Mouse (Mus musculus): ENCODE measurements around the gene Rasgef1b. TPM values are rescaled to one million over a fixed set of nuclear protein-coding genes. Genes with fewer than 3 reads are reported as not detected.

The Rasgef1b gene
- polyA plus RNA-seq, 1 experiment from 2014 or later: 65.7 TPM

DNA sequence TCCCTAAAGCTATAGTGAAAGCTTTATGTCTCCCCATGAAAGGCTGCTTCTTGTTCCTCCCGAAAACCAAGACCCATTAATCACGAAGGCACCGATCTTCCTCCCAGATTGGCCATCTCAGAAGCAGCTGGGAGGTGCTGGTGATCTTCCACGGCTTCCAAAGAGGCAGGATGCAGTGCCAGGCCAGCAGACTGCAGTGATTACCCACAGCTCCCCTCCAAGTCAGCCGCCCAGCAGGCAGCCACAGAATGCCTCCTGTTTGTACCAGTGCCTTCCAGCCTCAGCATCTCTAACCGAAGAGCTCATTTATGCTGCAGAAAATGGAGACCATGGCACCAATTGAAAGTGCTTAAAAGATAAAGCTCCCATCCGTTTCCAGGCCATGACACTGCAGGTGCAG lies 131.2 kb downstream of the Rasgef1b start:
- Histone ChIP-seq H3K27ac (peak overlapping the region; percentile 44), H3K4me1 (peaks cover 24% of the 10 kb centered on the region), H3K27me3 (replicated peaks) (no peaks in the 10 kb centered on the region), H3K9me3 (no peaks in the 10 kb centered on the region), H3K36me3 (replicated peaks) (no peaks in the 10 kb centered on the region), H3K9ac (no peak overlapping the region), H3K4me3 (no peak overlapping the region), H3K4me2 (no peak overlapping the region)
- peak; percentile 47; the same call in 1 of the 2 replicates for ATAC-seq (replicated peaks)
- 42% methylated on average over 7 of the region's 7 CpGs for WGBS

DNA sequence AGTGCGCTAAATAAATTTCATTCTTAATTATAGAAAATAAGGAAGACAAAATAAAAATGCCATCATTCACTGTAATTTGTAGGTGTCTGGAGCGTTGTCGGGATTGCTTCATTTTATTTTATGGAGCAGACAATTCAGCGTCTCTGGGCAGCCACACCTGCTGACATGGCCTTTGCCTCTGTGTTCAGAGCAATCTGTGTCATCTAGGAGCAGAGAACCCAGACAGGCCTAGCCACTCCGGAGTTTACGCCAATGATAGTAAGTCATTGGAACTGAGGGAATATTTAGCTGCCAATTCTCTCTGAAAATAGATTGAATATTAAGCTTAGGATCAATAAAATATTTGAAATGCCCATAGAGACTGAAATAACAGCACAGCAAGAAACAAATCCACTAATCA lies 137.5 kb downstream of the Rasgef1b start:
- H3K9me3 ChIP-seq: no peaks in the 10 kb centered on the region
- no peak overlapping the region for H3K4me2 ChIP-seq
- 69% methylated on average over 6 of the region's 6 CpGs for WGBS
- peaks cover 5% of the 10 kb centered on the region; the same call in 1 of the 2 replicates for H3K4me1 ChIP-seq
- no peak for ATAC-seq (replicated peaks)
- H3K27ac ChIP-seq: no peak overlapping the region
- no peak overlapping the region for H3K9ac ChIP-seq
- no peaks in the 10 kb centered on the region for H3K27me3 ChIP-seq (replicated peaks)
- no peaks in the 10 kb centered on the region for H3K36me3 ChIP-seq (replicated peaks)
- H3K4me3 ChIP-seq: no peak overlapping the region

DNA sequence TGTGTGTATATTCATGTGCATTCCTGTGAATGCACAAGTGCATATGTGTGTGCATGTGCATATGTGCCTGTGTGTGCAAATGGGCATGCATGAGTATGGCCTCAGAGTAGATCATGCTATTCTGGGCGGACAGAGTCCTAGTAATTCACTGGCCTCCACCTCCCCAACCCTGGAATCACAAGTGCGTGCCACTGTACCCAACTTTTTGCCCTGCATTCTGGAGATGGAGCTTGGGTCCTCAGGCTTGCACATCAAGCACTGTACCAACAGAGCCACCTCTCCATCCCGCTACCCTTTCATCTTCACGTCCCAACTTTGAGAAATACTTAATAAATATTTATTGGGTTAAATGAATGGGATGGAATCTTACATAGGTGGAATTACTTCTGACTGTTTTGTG lies 138.3 kb downstream of the Rasgef1b start:
- WGBS: 73% methylated on average over 4 of the region's 4 CpGs
- H3K27ac ChIP-seq: no peak overlapping the region
- H3K9me3 ChIP-seq: no peaks in the 10 kb centered on the region
- ATAC-seq (replicated peaks): no peak
- no peaks in the 10 kb centered on the region for H3K27me3 ChIP-seq (replicated peaks)
- H3K4me2 ChIP-seq: no peak overlapping the region
- no peaks in the 10 kb centered on the region for H3K36me3 ChIP-seq (replicated peaks)
- no peak overlapping the region for H3K4me3 ChIP-seq
- H3K9ac ChIP-seq: no peak overlapping the region
- H3K4me1 ChIP-seq: peaks cover 5% of the 10 kb centered on the region; the same call in 1 of the 2 replicates

DNA sequence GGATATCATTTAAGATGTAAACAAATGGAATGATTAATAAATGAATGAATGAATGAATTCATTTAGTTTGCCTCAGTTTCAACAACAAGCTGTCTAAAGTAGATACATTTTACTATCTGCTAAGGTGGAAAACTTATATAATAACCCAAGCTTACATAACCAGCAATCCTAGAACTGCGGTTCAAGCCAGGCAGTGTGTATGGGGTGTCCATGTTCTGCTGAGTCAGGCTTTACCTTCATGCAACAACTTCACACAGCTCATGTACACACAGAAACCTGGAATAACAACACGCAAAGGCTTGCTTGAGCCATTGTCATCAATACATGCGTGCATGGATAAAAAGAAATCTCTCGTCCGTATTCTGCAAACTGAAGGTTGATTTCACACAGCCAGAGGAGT lies 140.9 kb downstream of the Rasgef1b start:
- H3K27ac ChIP-seq: no peak overlapping the region
- 73% methylated on average over 5 of the region's 5 CpGs for WGBS

DNA sequence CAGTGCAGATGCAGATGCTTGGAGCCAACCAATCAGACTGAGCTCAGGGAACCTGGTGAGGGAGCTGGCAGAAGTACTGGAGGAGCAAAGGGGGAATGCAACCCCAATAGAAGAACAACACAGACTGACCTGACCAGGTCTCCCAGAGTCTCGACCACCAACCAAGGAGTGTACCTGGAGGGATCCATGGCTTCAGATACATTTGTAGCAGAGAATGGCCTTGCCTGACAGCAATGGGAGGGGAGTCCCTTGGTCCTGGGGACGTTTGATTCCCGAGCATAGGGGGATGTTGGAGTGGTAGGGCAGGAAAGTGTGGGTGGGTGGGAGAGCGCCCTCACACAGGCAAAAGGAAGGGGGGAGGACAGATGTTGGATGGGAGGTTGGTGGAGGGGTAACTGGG lies 141.3 kb downstream of the Rasgef1b start:
- Histone ChIP-seq H3K4me1 (peaks cover 5% of the 10 kb centered on the region; the same call in 1 of the 2 replicates), H3K4me3 (no peak overlapping the region), H3K9me3 (no peaks in the 10 kb centered on the region), H3K27ac (no peak overlapping the region), H3K36me3 (replicated peaks) (no peaks in the 10 kb centered on the region), H3K9ac (no peak overlapping the region), H3K4me2 (no peak overlapping the region), H3K27me3 (replicated peaks) (no peaks in the 10 kb centered on the region)
- ATAC-seq (replicated peaks): no peak
- WGBS: 79% methylated on average over 4 of the region's 4 CpGs

More for the DNA sequence above, 140.9 kb downstream of the Rasgef1b start:
- H3K4me2 ChIP-seq: no peak overlapping the region
- ATAC-seq (replicated peaks): no peak
- H3K9me3 ChIP-seq: no peaks in the 10 kb centered on the region
- H3K9ac ChIP-seq: no peak overlapping the region
- H3K27me3 ChIP-seq (replicated peaks): no peaks in the 10 kb centered on the region
- H3K4me3 ChIP-seq: no peak overlapping the region
- no peaks in the 10 kb centered on the region for H3K36me3 ChIP-seq (replicated peaks)
- peaks cover 5% of the 10 kb centered on the region; the same call in 1 of the 2 replicates for H3K4me1 ChIP-seq

DNA sequence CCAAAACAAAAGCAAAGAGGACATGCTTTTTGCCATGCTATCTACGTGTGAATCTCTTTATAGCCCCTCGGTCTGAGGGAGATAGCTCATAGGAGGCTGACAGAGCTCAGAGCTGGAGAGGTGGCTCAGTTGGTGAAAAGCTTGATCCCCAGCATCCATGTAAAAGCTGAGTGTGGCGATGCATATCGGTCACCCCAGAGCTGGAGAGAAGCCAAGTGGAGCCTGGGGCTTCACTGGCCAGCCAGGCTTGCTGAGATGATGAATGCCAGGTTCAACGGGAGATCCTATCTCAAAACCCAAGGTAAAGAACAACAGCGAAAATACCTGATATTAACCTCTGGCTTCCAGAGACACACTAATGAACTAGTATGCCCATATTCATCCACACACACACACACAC lies 142.6 kb downstream of the Rasgef1b start:
- Histone ChIP-seq H3K27ac (no peak overlapping the region), H3K4me1 (peaks cover 5% of the 10 kb centered on the region; the same call in 1 of the 2 replicates), H3K4me2 (no peak overlapping the region), H3K9ac (no peak overlapping the region), H3K27me3 (replicated peaks) (no peaks in the 10 kb centered on the region), H3K36me3 (replicated peaks) (no peaks in the 10 kb centered on the region), H3K9me3 (no peaks in the 10 kb centered on the region), H3K4me3 (no peak overlapping the region)
- 83% methylated on average over 6 of the region's 6 CpGs for WGBS
- ATAC-seq (replicated peaks): no peak

DNA sequence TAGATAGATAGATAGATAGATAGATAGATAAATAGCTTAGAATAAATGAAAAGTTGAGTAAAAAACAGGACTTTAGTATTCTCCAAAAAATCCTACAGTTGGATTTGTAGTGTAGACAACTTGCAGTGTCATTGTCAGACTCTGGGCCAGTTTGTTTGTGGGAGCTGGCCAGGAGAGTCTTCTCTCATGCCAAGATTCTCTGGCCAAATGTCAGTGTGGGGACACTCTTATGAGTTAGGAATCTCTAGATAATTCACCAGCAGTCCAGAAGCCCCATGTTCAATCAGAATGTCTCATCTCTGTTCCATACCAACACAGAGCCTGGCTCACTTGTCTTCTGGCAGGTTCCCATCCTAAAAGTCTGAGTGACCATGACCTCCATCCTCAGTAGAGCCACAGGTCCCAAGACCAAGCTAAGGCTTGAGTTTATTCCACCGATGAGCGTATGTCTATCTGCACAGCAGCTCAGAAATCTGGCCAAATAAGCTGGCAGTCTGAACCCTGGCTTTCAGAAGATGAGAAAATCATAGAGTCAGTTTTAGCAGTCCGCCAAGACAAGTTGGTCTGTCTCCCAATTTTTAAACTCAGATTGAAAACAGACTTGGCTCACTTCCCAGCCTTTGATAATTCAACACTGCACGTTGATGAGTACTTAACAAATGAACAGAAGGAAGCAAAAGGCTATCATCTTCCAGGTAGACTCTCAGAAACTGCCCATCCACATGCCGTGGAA lies 143.5 kb downstream of the Rasgef1b start:
- H3K36me3 ChIP-seq (replicated peaks): no peaks in the 10 kb centered on the region
- H3K4me1 ChIP-seq: 0 out of 2 replicates have a peak, but pooled peaks cover 3% of the 10 kb centered on the region
- 0 out of 2 replicates have a peak, but pooled peaks cover 1% of the 10 kb centered on the region for H3K27me3 ChIP-seq (replicated peaks)
- WGBS: 72% methylated on average over 5 of the region's 5 CpGs
- H3K27ac ChIP-seq: no peak overlapping the region
- ATAC-seq (replicated peaks): no peak
- H3K9ac ChIP-seq: no peak overlapping the region
- no peak overlapping the region for H3K4me3 ChIP-seq
- H3K4me2 ChIP-seq: no peak overlapping the region
- H3K9me3 ChIP-seq: no peaks in the 10 kb centered on the region

DNA sequence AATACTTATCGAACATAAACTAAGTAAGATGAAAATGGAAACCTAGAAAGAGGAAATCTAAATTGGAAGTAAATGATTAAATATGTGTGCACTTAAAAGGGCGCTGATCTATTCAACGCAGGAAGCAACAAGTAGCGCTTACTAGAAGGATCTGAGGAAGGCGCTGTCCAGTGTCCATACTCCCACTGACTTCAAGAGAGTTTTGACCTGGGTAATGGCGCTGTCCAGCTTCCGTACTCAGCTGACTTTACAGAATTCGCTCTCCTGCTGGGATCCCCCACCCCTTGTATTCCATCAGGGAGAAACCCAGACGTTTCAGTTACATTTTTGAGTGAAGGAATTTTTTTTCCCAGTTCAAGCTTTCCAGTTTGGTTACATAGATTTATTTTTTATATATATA lies 144.6 kb downstream of the Rasgef1b start:
- Histone ChIP-seq H3K4me3 (no peak overlapping the region), H3K9me3 (no peaks in the 10 kb centered on the region), H3K9ac (no peak overlapping the region), H3K27ac (no peak overlapping the region), H3K36me3 (replicated peaks) (no peaks in the 10 kb centered on the region), H3K4me2 (no peak overlapping the region), H3K27me3 (replicated peaks) (0 out of 2 replicates have a peak, but pooled peaks cover 3% of the 10 kb centered on the region), H3K4me1 (0 out of 2 replicates have a peak, but pooled peaks cover 3% of the 10 kb centered on the region)
- ATAC-seq (replicated peaks): no peak
- WGBS: 86% methylated on average over 9 of the region's 9 CpGs

DNA sequence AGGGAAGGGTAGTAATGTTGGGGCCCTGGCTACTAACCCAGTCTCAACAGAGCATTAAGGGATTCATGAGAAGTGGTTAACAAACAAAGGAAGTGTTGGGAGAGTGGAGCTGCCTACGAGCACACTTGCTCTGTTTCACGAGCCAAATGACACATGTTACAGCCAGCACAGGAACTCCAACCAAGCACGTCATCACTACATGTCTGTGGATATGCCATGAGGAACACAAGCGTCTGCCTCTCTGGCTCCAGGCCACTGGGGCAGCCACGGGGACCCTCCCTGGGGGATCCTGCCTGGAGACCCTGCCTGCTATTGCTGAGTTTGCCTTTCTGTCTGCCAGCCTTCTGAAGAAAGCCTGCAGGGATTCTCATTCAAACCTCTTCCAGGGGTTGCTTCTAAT lies 146.8 kb downstream of the Rasgef1b start:
- Histone ChIP-seq H3K4me1 (no peaks in the 10 kb centered on the region), H3K4me3 (no peak overlapping the region), H3K9ac (no peak overlapping the region), H3K9me3 (no peaks in the 10 kb centered on the region), H3K27ac (no peak overlapping the region), H3K27me3 (replicated peaks) (0 out of 2 replicates have a peak, but pooled peaks cover 3% of the 10 kb centered on the region), H3K4me2 (no peak overlapping the region), H3K36me3 (replicated peaks) (no peaks in the 10 kb centered on the region)
- 28% methylated on average over 5 of the region's 5 CpGs for WGBS
- no peak for ATAC-seq (replicated peaks)

DNA sequence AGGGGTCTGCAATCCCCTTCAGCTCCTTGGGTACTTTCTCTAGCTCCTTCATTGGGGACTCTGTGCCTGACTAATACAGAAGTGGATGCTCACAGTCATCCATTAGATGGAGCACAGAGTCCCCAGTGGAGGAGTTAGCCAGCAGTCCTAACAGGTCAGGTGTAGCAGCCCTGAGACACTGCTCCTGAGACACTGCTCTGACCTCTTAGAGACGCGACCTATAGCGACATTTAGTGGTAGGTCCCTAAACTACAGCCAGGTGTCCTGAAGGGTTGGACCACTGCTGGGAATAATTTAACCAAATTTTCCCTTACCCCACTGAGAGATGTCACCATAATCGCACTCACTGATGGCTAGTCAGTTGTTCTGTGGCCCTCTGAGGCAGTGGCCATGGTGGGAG lies 150.2 kb downstream of the Rasgef1b start:
- H3K4me2 ChIP-seq: no peak overlapping the region
- no peak overlapping the region for H3K9ac ChIP-seq
- no peaks in the 10 kb centered on the region for H3K4me1 ChIP-seq
- WGBS: 5% methylated on average over 4 of the region's 4 CpGs
- peak; percentile 67 for ATAC-seq (replicated peaks)
- H3K4me3 ChIP-seq: no peak overlapping the region
- H3K36me3 ChIP-seq (replicated peaks): no peaks in the 10 kb centered on the region
- peaks cover 3% of the 10 kb centered on the region for H3K27me3 ChIP-seq (replicated peaks)
- no peak overlapping the region for H3K27ac ChIP-seq
- no peaks in the 10 kb centered on the region for H3K9me3 ChIP-seq

DNA sequence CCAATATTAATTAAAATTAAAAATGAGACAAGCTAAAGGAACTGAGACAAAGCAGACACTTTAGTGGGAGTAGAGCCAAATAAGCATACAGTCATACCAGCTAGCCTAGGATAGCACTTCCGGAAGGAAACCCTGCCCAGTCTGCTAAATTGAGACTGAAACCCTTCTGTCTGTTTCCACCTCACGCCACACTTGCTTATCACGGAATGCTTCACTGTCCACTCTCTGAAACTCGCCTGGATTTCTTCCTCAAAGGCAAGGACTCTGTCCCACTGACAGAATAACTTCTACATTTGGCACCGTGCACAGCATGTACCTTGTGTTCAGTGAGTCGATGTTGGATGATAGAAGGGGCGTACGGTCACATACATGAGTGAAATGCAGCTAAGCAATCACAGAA lies 153.0 kb downstream of the Rasgef1b start:
- no peak overlapping the region for H3K27ac ChIP-seq
- no peaks in the 10 kb centered on the region for H3K9me3 ChIP-seq
- 88% methylated on average over 8 of the region's 8 CpGs for WGBS
- H3K9ac ChIP-seq: no peak overlapping the region
- H3K4me1 ChIP-seq: peaks cover 6% of the 10 kb centered on the region; the same call in 1 of the 2 replicates
- no peaks in the 10 kb centered on the region for H3K36me3 ChIP-seq (replicated peaks)
- no peak overlapping the region for H3K4me2 ChIP-seq
- ATAC-seq (replicated peaks): no peak
- peaks cover 3% of the 10 kb centered on the region for H3K27me3 ChIP-seq (replicated peaks)
- no peak overlapping the region for H3K4me3 ChIP-seq

DNA sequence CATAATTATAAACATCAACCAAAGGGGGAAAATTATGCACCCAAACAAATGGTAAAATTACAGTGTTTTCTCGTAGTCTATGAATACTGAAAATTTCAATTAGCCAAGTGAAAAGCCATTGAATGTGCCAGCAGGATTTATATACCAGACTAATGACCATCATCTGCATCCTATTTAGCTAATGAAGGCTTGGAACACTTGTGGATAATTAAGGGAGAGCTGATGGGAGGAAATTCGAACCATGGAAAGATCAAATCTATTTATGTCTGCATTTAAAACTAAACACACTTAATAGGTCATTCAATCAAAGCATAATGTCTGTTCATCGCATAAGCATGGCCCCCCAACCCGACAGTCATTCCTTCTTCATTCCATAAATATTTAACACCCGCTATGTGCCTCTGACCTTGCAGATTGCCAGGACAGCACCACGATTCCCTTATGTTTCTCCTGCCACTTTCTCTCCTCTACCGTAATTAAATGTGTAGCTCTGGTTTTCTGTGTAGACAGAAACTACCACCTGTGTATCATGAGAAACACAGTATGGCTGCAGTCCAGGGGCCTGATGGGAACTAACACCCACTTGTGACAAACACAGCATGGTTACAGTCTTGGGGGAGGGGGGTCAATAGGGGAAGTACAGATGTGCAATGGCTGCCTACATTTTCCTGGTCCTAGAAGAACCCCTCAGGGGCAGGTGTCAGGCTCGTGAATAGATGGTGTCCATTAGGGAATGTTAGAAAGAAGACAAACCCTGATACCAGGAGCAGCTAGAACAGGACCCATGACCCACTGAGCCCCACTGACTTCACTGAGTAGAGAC lies 164.2 kb downstream of the Rasgef1b start:
- no peak overlapping the region for H3K27ac ChIP-seq
- H3K4me1 ChIP-seq: no peaks in the 10 kb centered on the region; the same call in 1 of the 2 replicates
- ATAC-seq (replicated peaks): no peak
- H3K27me3 ChIP-seq (replicated peaks): no peaks in the 10 kb centered on the region
- no peaks in the 10 kb centered on the region for H3K36me3 ChIP-seq (replicated peaks)
- H3K4me3 ChIP-seq: no peak overlapping the region
- H3K9ac ChIP-seq: no peak overlapping the region
- H3K4me2 ChIP-seq: no peak overlapping the region
- H3K9me3 ChIP-seq: no peaks in the 10 kb centered on the region
- 69% methylated on average over 8 of the region's 8 CpGs for WGBS
